19 mouse cellular contexts compared by ENCODE assay signal in the genomic region with DNA sequence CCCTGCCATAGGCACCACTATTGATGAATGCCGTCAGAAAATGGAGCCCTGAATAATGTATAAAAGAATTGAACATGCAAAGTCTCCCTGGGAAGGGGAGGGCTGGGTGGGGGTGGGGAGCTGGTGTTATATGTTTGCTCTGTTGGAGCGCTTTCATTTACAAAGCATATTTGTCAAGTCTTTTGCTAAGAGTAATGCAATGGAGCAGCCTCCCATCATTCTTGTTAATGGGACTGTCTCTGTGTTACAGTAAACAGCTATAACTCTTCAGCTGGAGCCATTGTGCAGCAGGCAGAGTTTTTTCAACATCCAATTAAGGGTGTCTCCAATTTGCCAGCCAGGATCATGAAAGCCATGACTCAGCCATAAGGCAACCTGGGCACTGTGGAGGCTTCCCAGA.
DNase-seq lines count a peak whose midpoint lies in the region; ATAC-seq and TF ChIP-seq lines count a peak whose summit lies in the region.
"Had no signal": no experiment of that assay in that cellular context is flagged by ENCODE, and none has a peak within 500 bp of the region (broad histone marks: within the 10 kb centered on the region; RNA-seq: fewer than 3 reads in every experiment).

No protein-coding gene starts in this region.

- TF ChIP-seq POLR2A in brain, embryonic 14.5 days (IDR thresholded peaks at IDR 0.05; ENCODE audit: borderline replicate concordance, extremely low read depth, insufficient read depth, insufficient read length, poor library complexity, severe bottlenecking): no peak

- no peak overlapping the region for H3K27ac ChIP-seq in hindbrain, embryonic 12.5 days
- no peak overlapping the region for H3K27ac ChIP-seq in hindbrain, embryonic 10.5 days
- H3K27ac ChIP-seq in kidney, postnatal 0 days: no peak overlapping the region
- no peak overlapping the region for H3K27ac ChIP-seq in neural tube, embryonic 14.5 days (ENCODE audit: low read depth, low read length)
- H3K27ac ChIP-seq: forebrain, embryonic 10.5 days; forebrain, embryonic 13.5 days; heart, adult 2 months had no signal

- TF ChIP-seq CTCF in kidney, postnatal 0 days (IDR thresholded peaks at IDR 0.05; ENCODE audit: low read depth): no peak
- no peak for TF ChIP-seq CTCF in brain, embryonic 14.5 days (IDR thresholded peaks at IDR 0.05; ENCODE audit: borderline replicate concordance, extremely low read depth, insufficient read depth, insufficient read length)

- H3K4me3 ChIP-seq in hindbrain, embryonic 12.5 days: no peak overlapping the region
- no peak overlapping the region for H3K4me3 ChIP-seq in hindbrain, embryonic 10.5 days
- H3K4me3 ChIP-seq in kidney, postnatal 0 days (replicated peaks; ENCODE audit: low read depth, low read length): no peak overlapping the region
- H3K4me3 ChIP-seq in neural tube, embryonic 14.5 days (ENCODE audit: low read depth, low read length): no peak overlapping the region
- H3K4me3 ChIP-seq: forebrain, embryonic 10.5 days; forebrain, embryonic 13.5 days; heart, adult 2 months had no signal

- no peaks in the 10 kb centered on the region for H3K27me3 ChIP-seq in hindbrain, embryonic 12.5 days
- H3K27me3 ChIP-seq in hindbrain, embryonic 10.5 days (ENCODE audit: insufficient read depth, poor library complexity, severe bottlenecking): no peaks in the 10 kb centered on the region
- H3K27me3 ChIP-seq in kidney, postnatal 0 days (ENCODE audit: insufficient read depth, low read length): no peaks in the 10 kb centered on the region
- no peaks in the 10 kb centered on the region for H3K27me3 ChIP-seq in neural tube, embryonic 14.5 days (ENCODE audit: control insufficient read depth, insufficient read depth, low read length)
- H3K27me3 ChIP-seq: forebrain, embryonic 13.5 days had no signal

- H3K9me3 ChIP-seq in hindbrain, embryonic 12.5 days (replicated peaks): no peaks in the 10 kb centered on the region
- H3K9me3 ChIP-seq in hindbrain, embryonic 10.5 days: no peaks in the 10 kb centered on the region
- no peaks in the 10 kb centered on the region for H3K9me3 ChIP-seq in kidney, postnatal 0 days (replicated peaks; ENCODE audit: low read length)
- H3K9me3 ChIP-seq in neural tube, embryonic 14.5 days (ENCODE audit: control insufficient read depth, low read length): no peaks in the 10 kb centered on the region
- H3K9me3 ChIP-seq: forebrain, embryonic 10.5 days; forebrain, embryonic 13.5 days had no signal

- no peak for DNase-seq in hindbrain, embryonic 10.5 days (ENCODE audit: low spot score)
- DNase-seq in kidney, postnatal 0 days (ENCODE audit: low spot score): peak; percentile 10
- no peak for DNase-seq in kidney, postnatal 14 days
- peak; percentile 5 for DNase-seq in brain, embryonic 14.5 days (ENCODE audit: low read depth)
- no peak for DNase-seq in heart, adult 9 months (ENCODE audit: low spot score in 2 of 2)
- DNase-seq in T-cell, adult 2 months (ENCODE audit: low spot score): no peak
- DNase-seq: cerebellum, adult 11 months; cerebellum, adult 2 months; cerebellum, adult 9-11 months; cerebellum, postnatal 25 days; gastrocnemius, postnatal 10 days; gastrocnemius, postnatal 36 days; heart, adult 2 months had no signal

- H3K4me1 ChIP-seq in hindbrain, embryonic 12.5 days: no peaks in the 10 kb centered on the region
- H3K4me1 ChIP-seq in hindbrain, embryonic 10.5 days (replicated peaks): no peaks in the 10 kb centered on the region
- H3K4me1 ChIP-seq in kidney, postnatal 0 days (replicated peaks; ENCODE audit: insufficient read depth, low read length): no peaks in the 10 kb centered on the region
- H3K4me1 ChIP-seq in neural tube, embryonic 14.5 days (ENCODE audit: control insufficient read depth, insufficient read depth, low read length): peaks cover 4% of the 10 kb centered on the region; the same call in 1 of the 2 replicates
- H3K4me1 ChIP-seq: forebrain, embryonic 10.5 days; forebrain, embryonic 13.5 days had no signal

- no peak overlapping the region for H3K4me2 ChIP-seq in hindbrain, embryonic 12.5 days (replicated peaks)
- H3K4me2 ChIP-seq in kidney, postnatal 0 days (ENCODE audit: low read length): no peak overlapping the region
- H3K4me2 ChIP-seq in neural tube, embryonic 14.5 days (ENCODE audit: low read depth, low read length): no peak overlapping the region
- H3K4me2 ChIP-seq: forebrain, embryonic 13.5 days; heart, embryonic 11.5 days had no signal

- H3K36me3 ChIP-seq in hindbrain, embryonic 12.5 days: no peaks in the 10 kb centered on the region
- no peaks in the 10 kb centered on the region for H3K36me3 ChIP-seq in hindbrain, embryonic 10.5 days
- no peaks in the 10 kb centered on the region for H3K36me3 ChIP-seq in kidney, postnatal 0 days (ENCODE audit: insufficient read depth, low read length)
- H3K36me3 ChIP-seq in neural tube, embryonic 14.5 days (ENCODE audit: control insufficient read depth, insufficient read depth, low read length): no peaks in the 10 kb centered on the region
- H3K36me3 ChIP-seq: forebrain, embryonic 10.5 days had no signal

- peak; percentile 66; the same call in 1 of the 2 replicates for ATAC-seq in hindbrain, embryonic 12.5 days (ENCODE audit: low FRiP score)
- ATAC-seq in kidney, postnatal 0 days (replicated peaks; ENCODE audit: low FRiP score, low read depth): no peak
- ATAC-seq in neural tube, embryonic 14.5 days (ENCODE audit: low read depth): peak; percentile 69; the same call in 1 of the 2 replicates
- ATAC-seq: forebrain, embryonic 13.5 days; forebrain, embryonic 16.5 days had no signal

- no peak overlapping the region for H3K9ac ChIP-seq in hindbrain, embryonic 12.5 days
- H3K9ac ChIP-seq in kidney, postnatal 0 days (ENCODE audit: low read depth, low read length): no peak overlapping the region
- H3K9ac ChIP-seq in neural tube, embryonic 14.5 days (replicated peaks; ENCODE audit: low read depth, low read length): no peak overlapping the region
- H3K9ac ChIP-seq: forebrain, embryonic 13.5 days had no signal

- 53% methylated on average over 2 of the region's 2 CpGs for WGBS in hindbrain, embryonic 12.5 days
- WGBS in hindbrain, embryonic 10.5 days: 76% methylated on average over 2 of the region's 2 CpGs
- WGBS in kidney, postnatal 0 days: 71% methylated on average over 2 of the region's 2 CpGs
- WGBS in neural tube, embryonic 14.5 days: 34% methylated on average over 2 of the region's 2 CpGs

Comparison
In these comparisons a context has a peak if more than half of its experiments do, and no peak if none do; other contexts are left out.
1. DNase-seq: peak in kidney, postnatal 0 days (single experiment) and brain, embryonic 14.5 days (single experiment); none in hindbrain, embryonic 10.5 days (single experiment), kidney, postnatal 14 days (single experiment), heart, adult 9 months (0 of 2) and T-cell, adult 2 months (single experiment).